Mouse (Mus musculus): Measurements from ENCODE around the gene Abcd1. TPM values are rescaled to one million over a fixed set of nuclear protein-coding genes. Genes with fewer than 3 reads are reported as not detected.
A peak's percentile ranks its signal among the peaks of the same experiment; 100 is the strongest.
"Not testable (repeated sequence)": the region's sequence is repeated elsewhere in the genome, so short reads cannot be mapped to it uniquely, and the experiment has no call there.

Gene Abcd1
- polyA plus RNA-seq, 1 experiment from 2014 or later: 8.7 TPM

GRCm38 (mm10) chrX:73718686-73719362, 2.4 kb downstream of the Abcd1 start:
- 50% methylated on average over 5 of the region's 5 CpGs for WGBS
- DNase-seq (peak; percentile 26), ATAC-seq (ENCODE audit: low FRiP score, low TSS enrichment) (no peak)
- H3K4me1 ChIP-seq (ENCODE audit: control insufficient read depth, insufficient read depth, low read length): 0 out of 2 replicates have a peak, but pooled peaks cover 9% of the 10 kb centered on the region
- no peak overlapping the region for H3K27ac ChIP-seq (replicated peaks; ENCODE audit: low read depth, low read length)
- H3K9me3 ChIP-seq (ENCODE audit: control insufficient read depth, low read length): no peaks in the 10 kb centered on the region
- H3K27me3 ChIP-seq (ENCODE audit: control insufficient read depth, insufficient read depth, low read length): no peaks in the 10 kb centered on the region
- H3K36me3 ChIP-seq (ENCODE audit: control insufficient read depth, insufficient read depth, low read length): no peaks in the 10 kb centered on the region
- H3K9ac ChIP-seq (replicated peaks; ENCODE audit: low read length): no peak overlapping the region
- no peak overlapping the region for H3K4me3 ChIP-seq (replicated peaks; ENCODE audit: low read depth, low read length)
- peak overlapping the region; percentile 4; the same call in 1 of the 2 replicates for H3K4me2 ChIP-seq (ENCODE audit: low read length)

DNA sequence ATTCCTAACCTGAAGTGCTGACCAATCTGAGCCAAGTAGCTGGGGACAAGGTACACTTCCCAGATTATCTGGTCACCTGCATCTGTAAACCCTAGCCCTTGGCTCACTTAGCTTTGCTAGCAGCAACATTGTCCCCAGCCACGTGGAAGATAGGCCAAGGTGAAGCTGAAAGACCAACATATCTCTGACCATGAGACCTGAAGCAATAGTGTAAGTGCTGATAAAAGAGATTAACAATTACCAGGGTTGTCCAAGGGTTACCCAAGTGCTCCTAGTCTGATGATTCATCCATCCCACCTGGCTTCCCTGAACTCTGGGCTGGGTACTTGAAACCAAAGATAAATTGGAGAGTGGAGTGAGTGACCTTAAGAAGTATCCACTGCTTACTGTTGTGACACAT, 14.5 kb downstream of the Abcd1 start:
- H3K4me1 ChIP-seq (ENCODE audit: control insufficient read depth, insufficient read depth, low read length): no peaks in the 10 kb centered on the region
- DNase-seq (no peak), ATAC-seq (ENCODE audit: low FRiP score, low TSS enrichment) (no peak)
- H3K36me3 ChIP-seq (ENCODE audit: control insufficient read depth, insufficient read depth, low read length): peaks cover 12% of the 10 kb centered on the region; the same call in 1 of the 2 replicates
- 54% methylated on average over 1 of the region's 1 CpGs for WGBS
- no peak overlapping the region for H3K27ac ChIP-seq (replicated peaks; ENCODE audit: low read depth, low read length)
- H3K9ac ChIP-seq (replicated peaks; ENCODE audit: low read length): no peak overlapping the region
- no peaks in the 10 kb centered on the region for H3K9me3 ChIP-seq (ENCODE audit: control insufficient read depth, low read length)
- no peak overlapping the region for H3K4me2 ChIP-seq (ENCODE audit: low read length)
- H3K4me3 ChIP-seq (replicated peaks; ENCODE audit: low read depth, low read length): no peak overlapping the region
- H3K27me3 ChIP-seq (ENCODE audit: control insufficient read depth, insufficient read depth, low read length): no peaks in the 10 kb centered on the region

DNA sequence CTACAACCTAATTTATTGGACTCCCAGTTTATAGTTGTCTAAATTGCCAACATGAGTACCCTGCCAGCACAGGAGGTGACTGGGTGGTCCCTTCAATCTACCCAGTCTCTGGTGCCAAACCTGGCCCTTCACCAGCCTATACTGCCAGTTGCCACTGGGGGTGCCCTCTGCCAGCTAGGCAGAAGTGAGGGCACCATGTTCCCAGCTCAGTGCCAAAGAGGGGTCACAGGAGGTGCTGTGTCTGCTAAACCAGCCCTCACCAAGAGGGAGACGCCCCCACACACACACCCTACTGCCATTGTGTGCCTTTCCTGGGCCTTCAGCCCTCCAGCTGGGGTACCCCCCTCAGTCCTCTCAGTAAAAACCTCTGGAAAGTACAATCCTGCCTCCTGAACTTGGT, 21.8 kb downstream of the Abcd1 start:
- DNase-seq: no peak

DNA sequence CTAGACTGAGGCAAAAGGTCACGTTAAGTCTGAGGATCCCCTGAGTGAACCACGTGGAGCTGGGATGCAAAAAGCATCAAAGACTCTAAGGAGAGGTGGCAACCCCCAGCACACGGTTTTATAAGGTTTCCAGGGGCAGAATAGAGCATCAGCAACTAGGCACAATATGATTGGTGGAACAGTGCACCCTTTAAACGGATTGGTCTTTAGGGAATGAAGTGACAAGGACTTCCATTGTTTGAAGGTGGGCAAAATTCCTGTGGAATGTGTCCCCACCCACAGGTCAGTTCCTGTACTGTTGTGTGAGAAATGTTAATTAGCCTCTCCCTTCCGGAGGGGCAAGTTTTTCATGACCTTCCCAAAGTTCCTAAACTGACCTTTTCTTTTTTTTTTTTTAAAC, 22.8 kb downstream of the Abcd1 start:
- H3K9me3 ChIP-seq (ENCODE audit: control insufficient read depth, low read length): no peaks in the 10 kb centered on the region
- H3K9ac ChIP-seq (replicated peaks; ENCODE audit: low read length): no peak overlapping the region
- no peak overlapping the region for H3K27ac ChIP-seq (replicated peaks; ENCODE audit: low read depth, low read length)
- no peak for DNase-seq
- no peak overlapping the region for H3K4me2 ChIP-seq (ENCODE audit: low read length)
- no peaks in the 10 kb centered on the region for H3K27me3 ChIP-seq (ENCODE audit: control insufficient read depth, insufficient read depth, low read length)
- 63% methylated on average over 5 of the region's 5 CpGs for WGBS
- no peak overlapping the region for H3K4me3 ChIP-seq (replicated peaks; ENCODE audit: low read depth, low read length)
- H3K36me3 ChIP-seq (ENCODE audit: control insufficient read depth, insufficient read depth, low read length): no peaks in the 10 kb centered on the region
- ATAC-seq (ENCODE audit: low FRiP score, low TSS enrichment): no peak
- H3K4me1 ChIP-seq (ENCODE audit: control insufficient read depth, insufficient read depth, low read length): no peaks in the 10 kb centered on the region

More for the DNA sequence above, 21.8 kb downstream of the Abcd1 start:
- H3K27ac ChIP-seq (replicated peaks; ENCODE audit: low read depth, low read length): no peak overlapping the region
- H3K27me3 ChIP-seq (ENCODE audit: control insufficient read depth, insufficient read depth, low read length): no peaks in the 10 kb centered on the region
- H3K9ac ChIP-seq (replicated peaks; ENCODE audit: low read length): no peak overlapping the region
- WGBS: 56% methylated on average over 1 of the region's 1 CpGs
- H3K4me3 ChIP-seq (replicated peaks; ENCODE audit: low read depth, low read length): no peak overlapping the region
- ATAC-seq (ENCODE audit: low FRiP score, low TSS enrichment): no peak
- no peaks in the 10 kb centered on the region for H3K36me3 ChIP-seq (ENCODE audit: control insufficient read depth, insufficient read depth, low read length)
- no peak overlapping the region for H3K4me2 ChIP-seq (ENCODE audit: low read length)
- H3K9me3 ChIP-seq (ENCODE audit: control insufficient read depth, low read length): no peaks in the 10 kb centered on the region
- no peaks in the 10 kb centered on the region for H3K4me1 ChIP-seq (ENCODE audit: control insufficient read depth, insufficient read depth, low read length)

GRCm38 (mm10) chrX:73739841-73740240, 23.4 kb downstream of the Abcd1 start:
- not testable (repeated sequence) for H3K9me3 ChIP-seq (ENCODE audit: control insufficient read depth, low read length); H3K4me2 ChIP-seq (ENCODE audit: low read length); DNase-seq; H3K36me3 ChIP-seq (ENCODE audit: control insufficient read depth, insufficient read depth, low read length); H3K4me3 ChIP-seq (replicated peaks; ENCODE audit: low read depth, low read length); H3K27me3 ChIP-seq (ENCODE audit: control insufficient read depth, insufficient read depth, low read length); H3K27ac ChIP-seq (replicated peaks; ENCODE audit: low read depth, low read length); H3K4me1 ChIP-seq (ENCODE audit: control insufficient read depth, insufficient read depth, low read length); ATAC-seq (ENCODE audit: low FRiP score, low TSS enrichment); H3K9ac ChIP-seq (replicated peaks; ENCODE audit: low read length)
- WGBS: 89% methylated on average over 7 of the region's 7 CpGs

DNA sequence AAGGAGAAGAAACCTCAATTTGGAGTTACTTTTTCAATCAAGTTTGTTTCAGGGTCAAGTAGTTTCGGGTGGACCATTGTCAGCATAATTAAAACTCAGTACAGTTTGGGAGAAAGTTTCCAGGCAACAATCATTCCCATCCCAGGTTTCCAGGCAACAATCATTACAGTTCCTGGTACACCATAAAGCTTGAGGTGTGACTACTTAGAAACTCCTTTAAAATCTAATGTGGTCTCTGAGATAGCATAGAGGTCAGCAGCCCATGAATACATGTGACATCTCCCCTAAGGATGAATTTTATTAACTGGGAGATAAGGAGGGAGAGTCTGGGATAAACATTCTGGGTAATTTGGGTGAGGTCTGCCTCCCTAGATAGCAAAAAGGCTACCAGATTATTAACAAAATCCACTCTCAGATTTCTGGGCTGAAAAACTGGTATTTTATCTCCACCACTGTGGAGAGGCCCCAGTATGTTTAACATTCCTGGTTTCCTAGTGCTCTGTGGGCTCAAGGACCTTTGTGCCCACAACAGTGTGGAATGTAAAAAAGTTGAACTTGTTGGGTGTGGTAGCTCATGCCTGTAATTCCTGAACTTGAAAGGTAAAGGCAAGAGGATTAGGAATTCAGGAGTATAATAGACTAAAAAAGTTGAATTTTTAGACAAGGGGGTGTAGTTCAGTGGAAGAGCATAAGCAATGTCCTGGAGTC, 28.5 kb downstream of the Abcd1 start:
- no peak overlapping the region for H3K4me3 ChIP-seq (replicated peaks; ENCODE audit: low read depth, low read length)
- 84% methylated on average over 1 of the region's 1 CpGs for WGBS
- no peaks in the 10 kb centered on the region for H3K9me3 ChIP-seq (ENCODE audit: control insufficient read depth, low read length)

GRCm38 (mm10) chrX:73748977-73749376, 32.6 kb downstream of the Abcd1 start:
- Histone ChIP-seq H3K9me3 (ENCODE audit: control insufficient read depth, low read length) (no peaks in the 10 kb centered on the region), H3K4me3 (replicated peaks; ENCODE audit: low read depth, low read length) (no peak overlapping the region), H3K9ac (replicated peaks; ENCODE audit: low read length) (no peak overlapping the region), H3K27me3 (ENCODE audit: control insufficient read depth, insufficient read depth, low read length) (no peaks in the 10 kb centered on the region), H3K36me3 (ENCODE audit: control insufficient read depth, insufficient read depth, low read length) (no peaks in the 10 kb centered on the region), H3K4me1 (ENCODE audit: control insufficient read depth, insufficient read depth, low read length) (no peaks in the 10 kb centered on the region), H3K4me2 (ENCODE audit: low read length) (no peak overlapping the region), H3K27ac (replicated peaks; ENCODE audit: low read depth, low read length) (no peak overlapping the region)
- ATAC-seq (ENCODE audit: low FRiP score, low TSS enrichment) (no peak), DNase-seq (no peak)
- 96% methylated on average over 1 of the region's 1 CpGs for WGBS

More for the DNA sequence above, 28.5 kb downstream of the Abcd1 start:
- no peak overlapping the region for H3K27ac ChIP-seq (replicated peaks; ENCODE audit: low read depth, low read length)
- H3K4me1 ChIP-seq (ENCODE audit: control insufficient read depth, insufficient read depth, low read length): no peaks in the 10 kb centered on the region
- ATAC-seq (ENCODE audit: low FRiP score, low TSS enrichment): no peak
- DNase-seq: no peak
- no peak overlapping the region for H3K9ac ChIP-seq (replicated peaks; ENCODE audit: low read length)
- no peaks in the 10 kb centered on the region for H3K36me3 ChIP-seq (ENCODE audit: control insufficient read depth, insufficient read depth, low read length)
- H3K4me2 ChIP-seq (ENCODE audit: low read length): no peak overlapping the region
- no peaks in the 10 kb centered on the region for H3K27me3 ChIP-seq (ENCODE audit: control insufficient read depth, insufficient read depth, low read length)

- Histone ChIP-seq H3K36me3 (ENCODE audit: control insufficient read depth, insufficient read depth, low read length) (no peaks in the 10 kb centered on the region), H3K4me2 (ENCODE audit: low read length) (no peak within 1 kb of the TSS), H3K27ac (replicated peaks; ENCODE audit: low read depth, low read length) (no peak within 1 kb of the TSS), H3K4me1 (ENCODE audit: control insufficient read depth, insufficient read depth, low read length) (no peaks in the 10 kb centered on the region), H3K27me3 (ENCODE audit: control insufficient read depth, insufficient read depth, low read length) (no peaks in the 10 kb centered on the region), H3K9me3 (ENCODE audit: control insufficient read depth, low read length) (no peaks in the 10 kb centered on the region), H3K9ac (replicated peaks; ENCODE audit: low read length) (no peak within 1 kb of the TSS), H3K4me3 (replicated peaks; ENCODE audit: low read depth, low read length) (no peak within 1 kb of the TSS)
- DNase-seq (no peak), ATAC-seq (ENCODE audit: low FRiP score, low TSS enrichment) (no peak)
- WGBS: 58% methylated on average over 5 of the region's 5 CpGs
Observed at GRCm38 (mm10) chrX:73756334-73757140, 40.1 kb downstream of the Abcd1 start, which contains the start of gene Plxnb3. Gene Plxnb3, plus strand, starts transcription at chrX:73757090.
